Comparison of ENCODE assay signal across 9 mouse cellular contexts in genomic region chr1:77896226-77896625, GRCm38 (mm10).
DNase-seq lines count a peak whose midpoint lies in the region; ATAC-seq and TF ChIP-seq lines count a peak whose summit lies in the region.
"Had no signal": no experiment of that assay in that cellular context is flagged by ENCODE, and none has a peak within 500 bp of the region (broad histone marks: within the 10 kb centered on the region; RNA-seq: fewer than 3 reads in every experiment).

No protein-coding gene starts in this region.

- peak; percentile 87 for ATAC-seq in forebrain, postnatal 0 days
- ATAC-seq in lung, embryonic 14.5 days (ENCODE audit: insufficient read depth) = no peak

- no peaks in the 10 kb centered on the region for H3K4me1 ChIP-seq in forebrain, postnatal 0 days (ENCODE audit: insufficient read depth)
- H3K4me1 ChIP-seq in lung, embryonic 14.5 days (ENCODE audit: insufficient read depth) = no peaks in the 10 kb centered on the region

- TF ChIP-seq CTCF in forebrain, postnatal 0 days (IDR thresholded peaks at IDR 0.05; ENCODE audit: low read depth) = peak; percentile 91
- peak; percentile 78 for TF ChIP-seq CTCF in lung, embryonic 14.5 days (IDR thresholded peaks at IDR 0.05; ENCODE audit: low read depth)

- H3K4me3 ChIP-seq in forebrain, postnatal 0 days (ENCODE audit: low read depth, low read length) = no peak overlapping the region
- no peak overlapping the region for H3K4me3 ChIP-seq in lung, embryonic 14.5 days (ENCODE audit: low read depth, low read length)
- H3K4me3 ChIP-seq: erythroblast, embryonic 14.5 days had no signal

- H3K9ac ChIP-seq in forebrain, postnatal 0 days = no peak overlapping the region
- H3K9ac ChIP-seq in lung, embryonic 14.5 days = no peak overlapping the region

- H3K27ac ChIP-seq in forebrain, postnatal 0 days (ENCODE audit: low read depth, low read length) = no peak overlapping the region
- no peak overlapping the region for H3K27ac ChIP-seq in lung, embryonic 14.5 days (ENCODE audit: low read depth)

- no peaks in the 10 kb centered on the region for H3K36me3 ChIP-seq in forebrain, postnatal 0 days (ENCODE audit: insufficient read depth)
- no peaks in the 10 kb centered on the region for H3K36me3 ChIP-seq in lung, embryonic 14.5 days (ENCODE audit: insufficient read depth)

- peak; percentile 2 to 22 for DNase-seq in heart, postnatal 10 days
- DNase-seq in heart, adult 8-10 months (ENCODE audit: low spot score) = no peak
- DNase-seq in NIH3T3 (ENCODE audit: low read depth) = peak; percentile 83
- peak; percentile 85 for DNase-seq in forebrain, postnatal 0 days
- DNase-seq in lung, embryonic 14.5 days = peak; percentile 84
- no peak for DNase-seq in gastrocnemius, postnatal 4 days (ENCODE audit: low spot score in 2 of 2)
- no peak for DNase-seq in urinary bladder, postnatal 10 days (ENCODE audit: low spot score)
- no peak for DNase-seq in heart, postnatal 36 days

- no peaks in the 10 kb centered on the region for H3K9me3 ChIP-seq in forebrain, postnatal 0 days (ENCODE audit: low read length)
- H3K9me3 ChIP-seq in lung, embryonic 14.5 days (ENCODE audit: low read depth, low read length) = no peaks in the 10 kb centered on the region

- no peak overlapping the region for H3K4me2 ChIP-seq in forebrain, postnatal 0 days (ENCODE audit: low read depth)
- H3K4me2 ChIP-seq in lung, embryonic 14.5 days = no peak overlapping the region

- intact Hi-C loops in heart, postnatal 10 days (cut with DNase I) = loop anchor here (5.0 to 10.0 kb wide), 2 partner anchors 379 to 1971 kb away; partner anchors contain the start of gene Epha4
- intact Hi-C loops in heart, postnatal 36 days (cut with DNase I) = no loop called here

- WGBS in forebrain, postnatal 0 days = 31% methylated on average over 5 of the region's 5 CpGs
- WGBS in lung, embryonic 14.5 days = 45% methylated on average over 5 of the region's 5 CpGs

- no peaks in the 10 kb centered on the region; the same call in 1 of the 2 replicates for H3K27me3 ChIP-seq in forebrain, postnatal 0 days (ENCODE audit: insufficient read depth, low read length)
- H3K27me3 ChIP-seq in lung, embryonic 14.5 days (ENCODE audit: insufficient read depth, low read length) = no peaks in the 10 kb centered on the region

Comparison
In these comparisons a context has a peak if more than half of its experiments do, and no peak if none do; other contexts are left out.
1. DNase-seq: peak in heart, postnatal 10 days (2 of 2), NIH3T3 (single experiment), forebrain, postnatal 0 days (single experiment) and lung, embryonic 14.5 days (single experiment); none in heart, adult 8-10 months (single experiment), gastrocnemius, postnatal 4 days (0 of 2), urinary bladder, postnatal 10 days (single experiment) and heart, postnatal 36 days (0 of 2).